Mouse (Mus musculus): ENCODE data around the gene A930009A15Rik.

DNA sequence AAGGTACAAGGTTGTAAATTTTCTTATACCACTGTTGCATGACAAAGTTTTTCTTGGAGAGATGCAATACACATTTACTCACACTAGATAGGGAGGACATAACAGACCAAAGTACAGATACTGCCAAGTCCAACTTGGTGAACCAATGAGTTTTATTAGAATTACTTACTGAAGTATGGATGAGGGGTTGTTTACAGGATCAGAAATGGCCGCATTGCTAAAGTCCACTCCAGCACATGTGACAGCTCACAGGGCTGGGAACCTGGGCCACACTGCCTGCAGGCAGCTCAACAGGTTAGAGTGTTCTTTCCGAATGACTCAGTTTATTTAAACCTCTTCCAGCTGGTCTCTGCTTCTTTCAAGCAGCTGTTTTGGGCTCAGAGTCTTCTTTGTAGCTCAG is 55.2 kb downstream of the A930009A15Rik start:
- TF ChIP-seq CTCF (IDR thresholded peaks at IDR 0.05; ENCODE audit: extremely low read depth, insufficient read length, insufficient replicate concordance, low read depth, low read length) = no peak
- TF ChIP-seq POLR2A (IDR thresholded peaks at IDR 0.05; ENCODE audit: low read depth, low read length) = no peak

All from small intestine, adult 2 months (tissue).